Mouse (Mus musculus): ENCODE data around the gene Dcakd. TPM values are rescaled to one million over a fixed set of nuclear protein-coding genes. Genes with fewer than 3 reads are reported as not detected.

The Dcakd gene
- polyA plus RNA-seq, 1 experiment from 2014 or later = 166 TPM

DNA sequence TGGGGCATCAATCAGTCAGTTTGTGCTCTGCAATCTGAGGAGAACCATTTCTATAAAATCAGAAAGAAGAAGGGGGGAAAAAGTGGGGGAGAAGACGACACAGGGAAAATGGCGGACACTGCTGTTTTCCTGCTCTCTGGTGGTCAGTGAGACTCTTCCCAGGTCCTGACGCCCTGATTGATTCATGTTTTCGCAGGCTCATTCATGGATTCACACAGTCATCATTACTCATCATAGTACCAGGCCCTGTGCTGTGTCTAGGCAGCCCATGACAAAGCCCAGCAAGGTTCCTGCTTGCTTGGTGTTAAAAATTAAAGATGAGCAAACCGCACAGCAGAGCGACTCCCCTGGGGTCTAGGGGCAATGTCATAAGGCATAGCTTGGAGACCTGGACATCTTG lies 69.7 kb downstream of the Dcakd start:
- Histone ChIP-seq H3K27me3 (ENCODE audit: control insufficient read depth, insufficient read depth, low read length) (0 out of 2 replicates have a peak, but pooled peaks cover 3% of the 10 kb centered on the region), H3K9ac (no peak overlapping the region), H3K4me3 (replicated peaks; ENCODE audit: low read length) (no peak overlapping the region), H3K27ac (no peak overlapping the region), H3K4me1 (replicated peaks; ENCODE audit: control insufficient read depth, insufficient read depth, low read length) (peaks cover 22% of the 10 kb centered on the region), H3K4me2 (replicated peaks) (no peak overlapping the region), H3K9me3 (ENCODE audit: control insufficient read depth, low read length) (no peaks in the 10 kb centered on the region), H3K36me3 (replicated peaks; ENCODE audit: control insufficient read depth, insufficient read depth) (no peaks in the 10 kb centered on the region)
- 72% methylated on average over 6 of the region's 6 CpGs for WGBS
- DNase-seq (ENCODE audit: low spot score) = no peak
- ATAC-seq (ENCODE audit: low FRiP score) = no peak

DNA sequence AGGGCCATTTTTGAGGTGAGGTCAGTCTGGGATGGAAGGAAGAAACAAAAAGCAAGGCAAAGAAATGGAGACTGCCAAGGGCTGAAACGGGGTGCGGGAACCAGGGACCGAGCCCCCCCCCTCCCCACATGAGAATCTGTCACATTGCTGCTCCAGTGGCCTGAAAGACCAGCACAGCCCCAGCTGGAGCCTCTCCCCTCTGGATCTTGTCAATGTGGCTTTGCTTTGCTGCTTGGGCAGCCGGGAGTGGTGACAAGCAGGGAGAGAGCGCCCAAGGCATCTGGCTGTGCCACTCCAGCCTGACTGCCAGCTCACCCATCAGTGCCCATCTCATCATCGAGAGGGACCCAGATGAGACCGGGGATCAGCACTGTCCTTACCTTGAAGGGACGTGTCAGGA lies 70.4 kb downstream of the Dcakd start:
- no peak for ATAC-seq (ENCODE audit: low FRiP score)

DNA sequence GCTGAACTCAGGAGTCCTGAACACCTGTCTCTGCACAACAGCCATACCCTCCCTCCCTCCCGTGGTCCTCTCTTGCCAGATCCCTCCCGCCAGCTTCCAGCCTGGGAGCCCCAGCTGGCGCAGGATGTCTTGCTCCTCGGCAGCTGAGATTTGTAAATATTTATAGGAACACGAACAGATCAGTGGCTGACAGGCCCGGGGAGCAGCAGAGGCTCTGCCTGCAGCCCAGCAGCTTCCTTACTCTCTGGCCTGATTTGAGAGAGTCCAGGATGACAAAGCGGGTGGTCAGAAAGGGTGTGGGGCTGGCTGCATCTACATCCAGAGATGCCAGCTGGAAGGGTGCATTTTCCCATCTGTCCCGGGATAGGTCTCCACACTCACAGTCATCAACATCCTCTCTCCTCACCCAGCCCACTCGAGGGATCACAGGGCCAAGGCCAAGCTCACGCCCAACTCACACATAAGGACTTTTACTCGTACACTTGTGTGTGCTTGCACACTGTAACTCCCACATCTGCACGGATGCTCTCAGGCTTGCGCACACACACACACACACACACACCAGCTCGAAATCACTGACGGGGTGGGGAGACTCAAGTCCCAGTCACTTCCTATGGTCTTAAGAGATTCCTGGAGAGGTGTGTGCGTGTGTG lies 71.0 kb downstream of the Dcakd start:
- Histone ChIP-seq H3K27me3 (ENCODE audit: control insufficient read depth, insufficient read depth, low read length) (0 out of 2 replicates have a peak, but pooled peaks cover 3% of the 10 kb centered on the region), H3K9me3 (ENCODE audit: control insufficient read depth, low read length) (no peaks in the 10 kb centered on the region), H3K4me2 (replicated peaks) (no peak overlapping the region), H3K27ac (peak overlapping the region; percentile 21; the same call in 1 of the 2 replicates), H3K36me3 (replicated peaks; ENCODE audit: control insufficient read depth, insufficient read depth) (no peaks in the 10 kb centered on the region), H3K4me3 (replicated peaks; ENCODE audit: low read length) (no peak overlapping the region), H3K9ac (no peak overlapping the region), H3K4me1 (replicated peaks; ENCODE audit: control insufficient read depth, insufficient read depth, low read length) (peaks cover 21% of the 10 kb centered on the region)
- ATAC-seq (ENCODE audit: low FRiP score) = peak; percentile 24; the same call in 1 of the 2 replicates
- DNase-seq (ENCODE audit: low spot score) = no peak
- 41% methylated on average over 16 of the region's 16 CpGs for WGBS

More for the DNA sequence above, 70.4 kb downstream of the Dcakd start:
- peak overlapping the region; percentile 21; the same call in 1 of the 2 replicates for H3K27ac ChIP-seq
- H3K27me3 ChIP-seq (ENCODE audit: control insufficient read depth, insufficient read depth, low read length) = 0 out of 2 replicates have a peak, but pooled peaks cover 3% of the 10 kb centered on the region
- H3K36me3 ChIP-seq (replicated peaks; ENCODE audit: control insufficient read depth, insufficient read depth) = no peaks in the 10 kb centered on the region
- no peak overlapping the region for H3K4me2 ChIP-seq (replicated peaks)
- H3K9ac ChIP-seq = no peak overlapping the region
- no peak overlapping the region for H3K4me3 ChIP-seq (replicated peaks; ENCODE audit: low read length)
- peaks cover 22% of the 10 kb centered on the region for H3K4me1 ChIP-seq (replicated peaks; ENCODE audit: control insufficient read depth, insufficient read depth, low read length)
- H3K9me3 ChIP-seq (ENCODE audit: control insufficient read depth, low read length) = no peaks in the 10 kb centered on the region
- 61% methylated on average over 8 of the region's 8 CpGs for WGBS
- DNase-seq (ENCODE audit: low spot score) = no peak

DNA sequence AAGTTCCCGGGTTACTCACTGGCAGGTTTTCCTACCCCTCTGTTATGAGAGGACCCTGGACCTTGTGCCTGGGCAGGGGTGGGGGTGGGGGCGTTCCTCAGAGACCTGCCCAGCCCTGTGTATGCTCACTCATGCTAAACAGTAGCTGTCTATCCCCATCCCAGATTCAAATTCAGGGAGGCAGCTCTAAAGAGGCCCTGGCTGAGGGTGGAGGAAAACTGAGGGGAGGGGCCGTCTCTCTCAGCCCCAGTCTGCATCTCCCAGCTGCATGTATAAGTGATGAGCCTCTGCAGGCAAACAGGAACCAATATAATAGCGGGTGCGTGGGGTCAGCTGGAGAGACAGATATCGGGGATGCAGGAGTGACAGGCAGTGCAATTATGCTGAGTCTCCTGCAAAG lies 75.2 kb downstream of the Dcakd start:
- no peak overlapping the region; the same call in 1 of the 2 replicates for H3K27ac ChIP-seq
- peaks cover 38% of the 10 kb centered on the region for H3K27me3 ChIP-seq (ENCODE audit: control insufficient read depth, insufficient read depth, low read length)
- DNase-seq (ENCODE audit: low spot score) = no peak
- 0 out of 2 replicates have a peak, but pooled peaks have one; percentile 62 for ATAC-seq (ENCODE audit: low FRiP score)
- no peak overlapping the region for H3K9ac ChIP-seq
- H3K4me2 ChIP-seq (replicated peaks) = no peak overlapping the region
- peaks cover 33% of the 10 kb centered on the region for H3K4me1 ChIP-seq (replicated peaks; ENCODE audit: control insufficient read depth, insufficient read depth, low read length)
- H3K4me3 ChIP-seq (replicated peaks; ENCODE audit: low read length) = no peak overlapping the region
- no peaks in the 10 kb centered on the region for H3K9me3 ChIP-seq (ENCODE audit: control insufficient read depth, low read length)
- H3K36me3 ChIP-seq (replicated peaks; ENCODE audit: control insufficient read depth, insufficient read depth) = no peaks in the 10 kb centered on the region
- WGBS = 8% methylated on average over 6 of the region's 6 CpGs

DNA sequence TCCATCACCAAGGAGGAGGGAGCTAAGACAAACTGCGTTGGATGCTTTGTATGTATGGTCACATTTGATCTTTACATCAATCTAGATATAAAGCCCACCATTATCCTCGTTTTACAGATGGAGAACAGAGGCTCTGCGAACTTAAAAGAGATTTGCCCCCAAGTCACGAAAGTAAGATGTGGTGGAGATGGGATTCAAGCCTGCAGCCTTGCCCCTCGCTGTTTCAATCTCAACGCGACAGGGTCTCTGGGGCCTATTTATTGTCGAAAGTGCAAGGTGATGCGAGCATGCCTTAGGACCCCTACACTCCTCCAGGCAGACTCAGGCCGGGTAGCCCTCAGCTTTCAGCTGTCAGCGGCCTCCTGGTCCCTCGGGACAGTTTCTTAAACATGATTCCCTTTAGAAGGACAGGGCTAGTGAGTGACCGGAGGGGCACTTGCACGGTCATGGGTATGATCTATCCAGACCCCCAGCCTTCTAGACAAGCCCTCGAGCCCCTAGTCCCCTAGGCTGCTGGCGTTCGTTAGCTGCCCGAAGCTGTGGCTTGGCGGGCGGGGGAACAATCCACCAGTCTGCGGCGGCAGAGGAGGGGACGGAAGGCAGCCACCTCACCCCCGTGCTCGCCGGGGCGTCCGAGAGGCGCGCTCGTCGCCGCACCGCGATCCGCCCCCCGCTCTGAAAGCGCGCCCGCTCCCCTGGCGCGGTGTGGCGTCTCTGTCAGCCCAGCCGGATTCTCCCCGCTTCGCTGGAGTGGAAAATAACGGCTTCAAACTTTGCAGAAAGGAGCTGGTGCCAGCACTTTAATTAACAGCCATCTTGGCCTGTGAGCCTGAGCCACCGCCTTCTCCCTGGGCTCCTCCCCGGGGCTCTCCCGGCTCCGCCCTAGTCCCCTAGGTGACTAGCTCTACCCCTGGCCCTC lies 79.8 kb downstream of the Dcakd start:
- Histone ChIP-seq H3K36me3 (replicated peaks; ENCODE audit: control insufficient read depth, insufficient read depth) (no peaks in the 10 kb centered on the region), H3K4me1 (replicated peaks; ENCODE audit: control insufficient read depth, insufficient read depth, low read length) (peaks cover 43% of the 10 kb centered on the region), H3K27me3 (ENCODE audit: control insufficient read depth, insufficient read depth, low read length) (peaks cover 81% of the 10 kb centered on the region), H3K4me2 (replicated peaks) (peak overlapping the region; percentile 65), H3K9ac (peak overlapping the region; percentile 64), H3K9me3 (ENCODE audit: control insufficient read depth, low read length) (no peaks in the 10 kb centered on the region), H3K4me3 (replicated peaks; ENCODE audit: low read length) (peak overlapping the region; percentile 37), H3K27ac (no peak overlapping the region)
- peak; percentile 41 for DNase-seq (ENCODE audit: low spot score)
- 2% methylated on average over 50 of the region's 51 CpGs for WGBS
- ATAC-seq (ENCODE audit: low FRiP score) = peak; percentile 18; the same call in 1 of the 2 replicates

DNA sequence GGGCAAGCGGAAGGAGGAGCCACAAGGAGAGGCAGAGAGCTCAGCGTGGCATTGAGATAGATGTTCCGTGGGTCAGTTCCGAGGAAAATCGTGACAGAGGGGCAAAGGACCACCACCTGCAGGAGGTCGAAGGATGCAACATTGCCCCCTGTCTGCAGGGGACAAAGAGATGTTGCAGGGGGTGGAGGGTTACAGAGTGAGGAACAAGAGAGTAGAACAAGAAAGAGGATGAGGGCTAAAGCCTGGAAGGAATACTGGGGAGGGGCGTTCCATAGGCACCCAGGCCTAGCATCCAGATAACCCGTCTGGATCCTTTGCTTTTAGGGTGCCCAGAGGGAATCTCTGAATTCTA lies 81.2 kb downstream of the Dcakd start:
- no peak for ATAC-seq (ENCODE audit: low FRiP score)
- no peaks in the 10 kb centered on the region for H3K36me3 ChIP-seq (replicated peaks; ENCODE audit: control insufficient read depth, insufficient read depth)
- peaks cover 36% of the 10 kb centered on the region for H3K4me1 ChIP-seq (replicated peaks; ENCODE audit: control insufficient read depth, insufficient read depth, low read length)
- WGBS = 4% methylated on average over 8 of the region's 8 CpGs
- H3K4me2 ChIP-seq (replicated peaks) = peak overlapping the region; percentile 60
- peaks cover 91% of the 10 kb centered on the region for H3K27me3 ChIP-seq (ENCODE audit: control insufficient read depth, insufficient read depth, low read length)
- no peak overlapping the region for H3K27ac ChIP-seq
- no peaks in the 10 kb centered on the region for H3K9me3 ChIP-seq (ENCODE audit: control insufficient read depth, low read length)
- H3K9ac ChIP-seq = no peak overlapping the region
- peak overlapping the region; percentile 37 for H3K4me3 ChIP-seq (replicated peaks; ENCODE audit: low read length)
- no peak for DNase-seq (ENCODE audit: low spot score)

DNA sequence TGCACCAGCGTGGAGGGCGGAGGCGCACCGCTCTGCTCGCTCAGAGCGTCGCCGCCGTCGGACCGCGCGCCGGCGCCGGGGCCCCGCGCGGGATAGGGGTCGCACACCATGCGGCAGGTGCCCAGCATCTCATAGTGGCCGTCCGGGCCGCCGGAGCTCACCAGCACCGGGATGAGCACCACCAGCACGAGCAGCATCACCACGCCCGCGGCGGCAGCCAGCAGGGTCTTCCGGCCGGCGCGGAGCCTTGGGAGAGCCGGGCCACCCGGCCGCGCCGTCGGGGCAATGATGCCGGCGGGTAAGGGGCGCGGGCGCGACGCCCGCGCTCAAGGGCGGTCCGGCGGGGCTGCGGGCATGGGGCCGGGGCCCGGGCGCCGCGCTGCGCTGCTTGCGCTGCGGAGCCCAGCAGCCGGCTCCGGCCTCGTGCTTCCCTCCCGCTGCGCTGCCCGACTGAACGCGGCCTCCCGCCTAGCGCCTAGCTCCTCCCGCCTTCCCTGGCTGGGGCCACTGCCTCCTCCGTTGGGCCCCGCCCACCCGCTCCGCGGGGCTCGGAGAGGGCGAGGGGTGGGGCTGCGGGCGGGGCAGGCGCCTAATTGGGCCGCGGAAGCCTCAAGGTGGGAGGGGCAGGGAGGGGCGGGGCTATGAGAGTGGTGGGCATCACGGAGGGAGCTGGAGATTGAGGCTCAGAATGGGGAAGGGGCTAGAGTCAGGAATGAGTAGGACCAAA lies 81.7 kb downstream of the Dcakd start, which contains the start of gene C1ql1:
Gene C1ql1 (minus strand): TSS at position 424 of the 727 bp plus-strand sequence.
- peak; percentile 73 for DNase-seq (ENCODE audit: low spot score)
- Histone ChIP-seq H3K9ac (peak within 1 kb of the TSS; percentile 46), H3K36me3 (replicated peaks; ENCODE audit: control insufficient read depth, insufficient read depth) (no peaks in the 10 kb centered on the region), H3K27me3 (ENCODE audit: control insufficient read depth, insufficient read depth, low read length) (peaks cover 86% of the 10 kb centered on the region), H3K9me3 (ENCODE audit: control insufficient read depth, low read length) (no peaks in the 10 kb centered on the region), H3K4me3 (replicated peaks; ENCODE audit: low read length) (peak within 1 kb of the TSS; percentile 37), H3K4me2 (replicated peaks) (peak within 1 kb of the TSS; percentile 60), H3K27ac (no peak within 1 kb of the TSS), H3K4me1 (replicated peaks; ENCODE audit: control insufficient read depth, insufficient read depth, low read length) (peaks cover 36% of the 10 kb centered on the region)
- under 1% methylated on average over 63 of the region's 87 CpGs for WGBS
- ATAC-seq (ENCODE audit: low FRiP score) = peak; percentile 64

DNA sequence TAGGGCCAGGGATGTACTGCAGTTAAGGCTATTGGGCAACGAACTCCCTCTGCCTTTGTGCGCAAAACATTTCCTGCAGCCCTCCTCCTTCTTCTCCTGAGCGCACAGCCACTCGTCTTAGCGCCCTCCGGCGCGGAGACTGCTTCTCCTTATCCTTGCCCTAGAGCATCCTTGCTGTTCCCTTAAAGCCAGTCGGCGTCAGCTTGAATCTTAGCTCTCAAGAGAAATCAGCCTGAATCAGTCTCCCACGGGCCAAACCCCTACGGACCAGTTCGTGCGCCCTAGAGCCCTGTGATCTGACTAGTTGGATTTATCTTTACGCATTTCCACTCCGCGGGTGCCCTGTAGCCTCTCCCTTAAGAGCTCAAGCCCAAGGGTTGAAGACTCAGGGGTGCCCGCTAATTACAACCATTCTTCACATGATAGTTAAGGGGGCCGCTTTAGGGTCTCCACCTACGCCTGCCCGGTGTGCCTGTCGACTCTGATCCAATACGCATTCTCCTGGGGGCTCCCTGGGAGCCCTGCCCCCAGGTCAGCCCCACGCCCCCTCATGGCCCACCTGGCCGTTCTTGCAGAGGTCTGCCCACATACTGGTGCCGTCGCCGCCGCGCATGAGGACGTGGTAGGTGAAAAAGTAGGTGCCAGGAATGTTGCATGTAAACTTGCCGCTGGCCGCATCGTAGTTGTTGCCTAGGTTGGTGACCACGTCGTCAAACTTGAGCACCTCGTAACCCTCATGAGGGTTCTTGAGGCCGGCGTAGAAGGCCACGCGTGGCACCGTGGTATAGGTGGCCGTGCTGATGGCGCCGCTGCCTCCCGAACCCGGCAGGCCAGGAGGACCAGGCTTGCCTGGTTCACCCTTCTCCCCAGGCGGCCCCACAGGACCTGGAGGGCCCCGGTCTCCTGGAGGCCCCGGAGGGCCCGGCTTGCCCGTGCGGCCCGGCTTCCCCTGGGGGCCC lies 82.5 kb downstream of the Dcakd start:
- ATAC-seq (ENCODE audit: low FRiP score) (no peak), DNase-seq (ENCODE audit: low spot score) (no peak)
- H3K4me1 ChIP-seq (replicated peaks; ENCODE audit: control insufficient read depth, insufficient read depth, low read length) = peaks cover 36% of the 10 kb centered on the region
- H3K9ac ChIP-seq = peak overlapping the region; percentile 46; the same call in 1 of the 2 replicates
- H3K9me3 ChIP-seq (ENCODE audit: control insufficient read depth, low read length) = no peaks in the 10 kb centered on the region
- no peak overlapping the region for H3K27ac ChIP-seq
- WGBS = 2% methylated on average over 53 of the region's 54 CpGs
- peaks cover 87% of the 10 kb centered on the region for H3K27me3 ChIP-seq (ENCODE audit: control insufficient read depth, insufficient read depth, low read length)
- H3K36me3 ChIP-seq (replicated peaks; ENCODE audit: control insufficient read depth, insufficient read depth) = no peaks in the 10 kb centered on the region
- H3K4me2 ChIP-seq (replicated peaks) = peak overlapping the region; percentile 60
- H3K4me3 ChIP-seq (replicated peaks; ENCODE audit: low read length) = peak overlapping the region; percentile 37

Measured in hindbrain, embryonic 14.5 days (tissue).